12 mouse cellular contexts compared by ENCODE assay signal in the genomic region with DNA sequence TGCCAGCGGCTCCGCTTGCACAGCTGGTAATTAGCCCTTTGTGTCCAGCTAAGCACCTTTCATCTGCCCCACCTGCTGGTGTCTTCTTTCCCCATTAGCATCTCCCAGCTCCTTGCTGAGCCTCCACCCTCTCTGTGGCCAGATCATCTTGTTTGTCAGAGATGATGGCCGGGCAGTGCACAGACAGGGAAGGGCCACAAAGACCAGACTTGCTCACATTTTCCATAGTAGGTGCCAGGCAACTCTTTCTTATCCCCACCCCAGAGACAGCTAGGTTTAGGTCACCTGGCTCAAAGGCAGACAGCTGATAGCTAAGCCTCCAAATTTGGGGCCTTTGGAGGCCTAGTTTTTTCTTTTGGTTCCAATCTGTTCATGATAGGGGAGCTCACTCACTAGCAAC. TPM values are rescaled to one million over a fixed set of nuclear protein-coding genes. Genes with fewer than 3 reads are reported as not detected.
DNase-seq lines count a peak whose midpoint lies in the region; ATAC-seq and TF ChIP-seq lines count a peak whose summit lies in the region.
"Had no signal": no experiment of that assay in that cellular context is flagged by ENCODE, and none has a peak within 500 bp of the region (broad histone marks: within the 10 kb centered on the region; RNA-seq: fewer than 3 reads in every experiment).

No protein-coding gene starts in this region.

- no peak overlapping the region for H3K4me3 ChIP-seq in kidney, postnatal 0 days (replicated peaks; ENCODE audit: low read depth, low read length)
- H3K4me3 ChIP-seq in thymus, adult 2 months (ENCODE audit: control insufficient read depth, insufficient read depth, low read length) = no peak overlapping the region
- peak overlapping the region; percentile 14 for H3K4me3 ChIP-seq in heart, embryonic 15.5 days
- H3K4me3 ChIP-seq: forebrain, embryonic 13.5 days; stomach, embryonic 15.5 days had no signal

- no peak for ATAC-seq in kidney, postnatal 0 days (replicated peaks; ENCODE audit: low FRiP score, low read depth)
- no peak for ATAC-seq in heart, embryonic 15.5 days (replicated peaks; ENCODE audit: insufficient number of reproducible peaks, insufficient read depth, low FRiP score, low read depth)
- ATAC-seq: forebrain, embryonic 13.5 days had no signal

- peaks cover under 1% of the 10 kb centered on the region; the same call in 1 of the 2 replicates for H3K36me3 ChIP-seq in kidney, postnatal 0 days (ENCODE audit: insufficient read depth, low read length)
- peaks cover 19% of the 10 kb centered on the region for H3K36me3 ChIP-seq in thymus, adult 2 months (ENCODE audit: control insufficient read depth, insufficient read depth, low read length)
- H3K36me3 ChIP-seq in heart, embryonic 15.5 days = peaks cover 24% of the 10 kb centered on the region
- H3K36me3 ChIP-seq: G1E had no signal

- no peak overlapping the region for H3K4me2 ChIP-seq in kidney, postnatal 0 days (ENCODE audit: low read length)
- peak overlapping the region; percentile 40 for H3K4me2 ChIP-seq in heart, embryonic 15.5 days
- H3K4me2 ChIP-seq: forebrain, embryonic 13.5 days; stomach, embryonic 15.5 days had no signal

- H3K9ac ChIP-seq in kidney, postnatal 0 days (ENCODE audit: low read depth, low read length) = no peak overlapping the region
- H3K9ac ChIP-seq in heart, embryonic 15.5 days = peak overlapping the region; percentile 48
- H3K9ac ChIP-seq: forebrain, embryonic 13.5 days; stomach, embryonic 15.5 days had no signal

- 56% methylated on average over 3 of the region's 3 CpGs for WGBS in kidney, postnatal 0 days
- WGBS in thymus, adult 2 months = 57% methylated on average over 3 of the region's 3 CpGs
- 31% methylated on average over 3 of the region's 3 CpGs for WGBS in heart, embryonic 15.5 days

- H3K4me1 ChIP-seq in kidney, postnatal 0 days (replicated peaks; ENCODE audit: insufficient read depth, low read length) = peaks cover 13% of the 10 kb centered on the region
- H3K4me1 ChIP-seq in thymus, adult 2 months (replicated peaks; ENCODE audit: control insufficient read depth, insufficient read depth, low read length) = peaks cover 50% of the 10 kb centered on the region
- H3K4me1 ChIP-seq in heart, embryonic 15.5 days (replicated peaks) = peaks cover 73% of the 10 kb centered on the region
- H3K4me1 ChIP-seq: forebrain, embryonic 13.5 days had no signal

- peak overlapping the region; percentile 34 for H3K27ac ChIP-seq in kidney, postnatal 0 days
- peak overlapping the region; percentile 65 for H3K27ac ChIP-seq in thymus, adult 2 months (ENCODE audit: control insufficient read depth, insufficient read depth, low read length)
- H3K27ac ChIP-seq in heart, embryonic 15.5 days = peak overlapping the region; percentile 82
- H3K27ac ChIP-seq: forebrain, embryonic 13.5 days; stomach, embryonic 15.5 days had no signal

- no peak for DNase-seq in kidney, postnatal 0 days (ENCODE audit: low spot score)
- no peak for DNase-seq in kidney, postnatal 10 days
- DNase-seq in thymus, adult 2 months = no peak
- no peak for DNase-seq in thymus, postnatal 10 days (ENCODE audit: low spot score in 2 of 2)
- no peak for DNase-seq in right cerebral cortex, postnatal 10 days (ENCODE audit: low spot score in 2 of 2)
- no peak for DNase-seq in cerebellum, adult 8-10 months
- DNase-seq: lung, adult 2 months; right cerebral cortex, adult 18-20 months had no signal

- no peak for TF ChIP-seq CTCF in kidney, postnatal 0 days (IDR thresholded peaks at IDR 0.05; ENCODE audit: low read depth)
- no peak for TF ChIP-seq CTCF in thymus, adult 2 months (IDR thresholded peaks at IDR 0.05; ENCODE audit: borderline replicate concordance, control insufficient read depth, extremely low read depth, insufficient read depth, low read length, poor library complexity)

- no peak for TF ChIP-seq POLR2A in thymus, adult 2 months (IDR thresholded peaks at IDR 0.05; ENCODE audit: control insufficient read depth, extremely low read depth, insufficient read depth, low read length, poor library complexity)

- H3K9me3 ChIP-seq in kidney, postnatal 0 days (replicated peaks; ENCODE audit: low read length) = no peaks in the 10 kb centered on the region
- no peaks in the 10 kb centered on the region for H3K9me3 ChIP-seq in heart, embryonic 15.5 days (replicated peaks)
- H3K9me3 ChIP-seq: stomach, embryonic 15.5 days had no signal

- H3K27me3 ChIP-seq in kidney, postnatal 0 days (ENCODE audit: insufficient read depth, low read length) = no peaks in the 10 kb centered on the region
- H3K27me3 ChIP-seq in thymus, adult 2 months (ENCODE audit: control insufficient read depth, insufficient read depth, low read length) = no peaks in the 10 kb centered on the region
- H3K27me3 ChIP-seq in heart, embryonic 15.5 days = no peaks in the 10 kb centered on the region
- H3K27me3 ChIP-seq: forebrain, embryonic 13.5 days; stomach, embryonic 15.5 days had no signal

RNA-seq across cellular contexts. Expression of a gene that starts 16.5 kb away (rescaled TPM):
- 8.9 and 9.0 TPM in 2 replicates for polyA plus RNA-seq in kidney, postnatal 0 days (2015; fragmentation: Nextera tagmentation; extraction: Ambion mirVana)
- 197 and 216 TPM in 2 replicates for polyA plus RNA-seq in thymus, adult 2 months (2012; rRNA removed)
- 23.2 and 29.0 TPM in 2 replicates for polyA plus RNA-seq in heart, embryonic 15.5 days (2015; fragmentation: Nextera tagmentation; extraction: Ambion mirVana)
